Mouse (Mus musculus): ENCODE data around the gene Svs1. TPM values are rescaled to one million over a fixed set of nuclear protein-coding genes. Genes with fewer than 3 reads are reported as not detected.

Svs1 gene
- polyA plus RNA-seq (2012; rRNA removed) = not detected in 2 replicates

DNA sequence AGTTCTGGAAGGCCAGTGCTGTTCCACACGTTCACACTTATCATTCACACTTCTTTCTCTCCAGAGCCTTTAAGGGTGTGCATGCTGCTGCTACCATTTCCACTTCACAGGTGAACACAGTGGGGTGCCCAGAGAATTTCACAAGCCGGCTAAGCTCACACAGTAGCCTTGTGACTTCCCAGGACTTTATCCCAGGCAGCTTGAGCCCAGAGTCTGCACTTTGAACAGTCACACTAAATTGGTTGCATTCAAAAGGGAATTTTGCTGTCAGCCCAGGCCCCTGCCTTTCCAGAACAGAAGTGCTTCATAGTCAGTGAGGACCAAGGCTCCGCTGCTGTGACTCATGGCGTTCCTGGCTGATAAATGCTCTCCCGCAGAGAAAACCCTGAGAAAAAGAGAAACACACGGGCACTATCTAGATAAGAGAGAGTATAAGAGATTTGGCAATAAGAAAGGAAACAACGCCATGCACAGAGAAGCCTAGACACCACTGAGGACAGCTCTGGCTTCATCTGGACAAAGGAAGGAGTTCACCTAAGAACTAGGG, at the start of gene Svs1:
Svs1 (plus strand) TSS at position 418 of the 547 bp plus-strand sequence.

DNA sequence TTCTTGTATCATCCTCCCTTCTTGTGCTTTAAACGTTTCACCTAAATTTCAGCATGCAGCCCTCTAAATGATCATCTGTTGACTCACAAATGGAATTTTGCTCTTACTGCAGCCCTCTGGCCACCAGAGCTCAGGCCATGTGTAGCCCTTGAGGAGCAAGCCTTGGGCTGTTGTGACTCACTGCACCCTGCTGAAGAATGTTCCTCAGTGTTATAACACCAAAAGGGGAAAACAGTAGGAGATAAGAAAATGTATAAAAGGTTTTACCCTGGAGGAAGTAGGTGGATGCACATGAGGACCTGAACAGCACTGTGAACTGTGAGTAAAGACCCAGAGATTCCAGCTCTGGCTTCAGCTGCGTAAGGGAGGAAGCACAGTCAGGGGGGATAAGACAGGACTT, 12.0 kb upstream of the Svs1 start, which contains the start of gene Doxl2:
Doxl2 (plus strand) TSS at position 301 of the 400 bp plus-strand sequence.

DNA sequence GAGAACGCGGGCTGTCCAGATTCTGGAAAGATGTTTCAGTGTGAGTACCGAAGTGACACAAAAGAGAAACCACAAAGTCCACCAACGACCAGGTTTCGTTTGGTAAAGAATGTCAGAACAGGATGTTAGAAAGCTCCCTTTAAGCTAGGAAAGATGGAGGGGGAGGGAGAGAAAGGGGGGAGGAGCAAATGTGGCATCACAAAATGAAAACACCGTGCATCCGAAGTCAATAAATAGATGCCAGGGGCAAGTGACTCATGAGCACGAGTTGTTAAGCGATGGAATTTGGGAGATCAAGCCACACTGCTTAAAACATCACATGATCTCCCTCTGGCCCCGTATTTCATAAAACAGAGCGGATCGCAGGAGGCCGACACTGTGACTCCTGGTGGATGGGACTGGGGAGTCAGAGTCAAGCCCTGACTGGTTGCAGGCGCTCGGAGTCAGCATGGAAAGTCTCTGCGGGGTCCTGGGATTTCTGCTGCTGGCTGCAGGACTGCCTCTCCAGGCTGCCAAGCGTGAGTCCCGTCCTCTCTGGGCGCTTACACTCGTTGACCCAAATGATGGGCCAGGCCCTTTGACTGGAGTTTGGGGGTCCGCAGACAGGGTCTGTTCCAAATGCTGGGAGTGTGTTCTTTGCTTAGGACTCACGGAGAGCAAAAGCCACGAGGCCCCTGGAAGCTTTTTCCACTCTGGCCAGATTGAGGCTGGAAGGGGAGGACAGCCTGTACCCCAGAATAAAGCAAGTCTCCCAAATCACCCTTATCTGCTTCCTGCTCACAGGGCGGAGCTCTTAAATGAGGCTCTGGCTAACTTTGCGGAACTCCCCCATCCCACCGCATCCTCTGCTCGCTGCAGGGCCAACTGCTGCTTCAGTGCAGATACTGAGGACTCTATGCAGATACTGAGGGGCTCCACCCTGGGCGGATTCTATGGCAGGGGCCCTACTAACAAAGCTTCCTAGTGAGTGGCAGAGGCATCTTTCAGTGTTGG, 49.9 kb downstream of the Svs1 start, which contains the start of gene Gpnmb:
Gpnmb (plus strand) TSS at position 272 of the 993 bp plus-strand sequence.

Other genes with a start within 250 kb of the Svs1 start
- gene Gimap1, start 247.8 kb upstream of the Svs1 start, polyA plus RNA-seq (2012; rRNA removed) = 1.3 and 3.6 TPM in 2 replicates
- 0.89 and 1.6 TPM in 2 replicates for gene Gimap5, start 240.7 kb upstream of the Svs1 start, polyA plus RNA-seq (2012; rRNA removed)
- gene Gimap3, start 216.0 kb upstream of the Svs1 start, polyA plus RNA-seq (2012; rRNA removed) = 0.25 and 0.55 TPM in 2 replicates
- gene Tmem176a, start 145.9 kb upstream of the Svs1 start, polyA plus RNA-seq (2012; rRNA removed) = 59.3 and 80.5 TPM in 2 replicates
- gene Tmem176b, start 145.4 kb upstream of the Svs1 start, polyA plus RNA-seq (2012; rRNA removed) = 108 and 110 TPM in 2 replicates
- 0.11 and 0.17 TPM in 2 replicates for gene Aoc1, start 114.0 kb upstream of the Svs1 start, polyA plus RNA-seq (2012; rRNA removed)
- gene 1600015I10Rik, start 57.0 kb upstream of the Svs1 start, polyA plus RNA-seq (2012; rRNA removed) = not detected in 2 replicates
- not detected in 2 replicates for gene Doxl2, start 11.9 kb upstream of the Svs1 start, polyA plus RNA-seq (2012; rRNA removed)
- 6.2 and 15.1 TPM in 2 replicates for gene Gpnmb, start 49.7 kb downstream of the Svs1 start, polyA plus RNA-seq (2012; rRNA removed)
- gene Malsu1, start 86.9 kb downstream of the Svs1 start, polyA plus RNA-seq (2012; rRNA removed) = 9.5 and 13.3 TPM in 2 replicates
- not detected in 2 replicates for gene Igf2bp3, start 228.1 kb downstream of the Svs1 start, polyA plus RNA-seq (2012; rRNA removed)